Mouse (Mus musculus) ovary, postnatal 36 days (tissue): ENCODE measurements around the gene Fgl2.

ENCODE experiments used
- DNase-seq: peaks from one replicate; pipeline ENCODE4 v3.0.0; 2022; ENCODE audit warnings: low spot score, mixed read lengths

The Fgl2 gene

GRCm38 (mm10) chr5:21384252-21384960 lies 12.0 kb downstream of the Fgl2 start:
- DNase-seq, result no peak

GRCm38 (mm10) chr5:21384976-21385375 lies 12.5 kb downstream of the Fgl2 start:
- DNase-seq, result no peak

GRCm38 (mm10) chr5:21386432-21386831 lies 14.0 kb downstream of the Fgl2 start:
- no peak for DNase-seq

GRCm38 (mm10) chr5:21387340-21387739 lies 14.9 kb downstream of the Fgl2 start:
- DNase-seq, result no peak

GRCm38 (mm10) chr5:21388855-21389254 lies 16.4 kb downstream of the Fgl2 start:
- no peak for DNase-seq

- DNase-seq, result peak; percentile 23
Observed at GRCm38 (mm10) chr5:21391616-21392384, 19.4 kb downstream of the Fgl2 start.

GRCm38 (mm10) chr5:21394562-21394961 lies 22.1 kb downstream of the Fgl2 start:
- no peak for DNase-seq

- DNase-seq, result no peak
Observed at GRCm38 (mm10) chr5:21395205-21395840, 22.9 kb downstream of the Fgl2 start.

GRCm38 (mm10) chr5:21411261-21411666 lies 38.8 kb downstream of the Fgl2 start:
- DNase-seq, result no peak

- no peak for DNase-seq
Observed at GRCm38 (mm10) chr5:21412056-21412455, 39.6 kb downstream of the Fgl2 start.

GRCm38 (mm10) chr5:21413322-21413721 lies 40.9 kb downstream of the Fgl2 start:
- DNase-seq, result no peak

- DNase-seq, result no peak
Observed at GRCm38 (mm10) chr5:21414116-21414820, 41.8 kb downstream of the Fgl2 start.

GRCm38 (mm10) chr5:21418613-21419012 lies 46.2 kb downstream of the Fgl2 start:
- DNase-seq, result no peak

- DNase-seq, result no peak
Observed at GRCm38 (mm10) chr5:21420609-21421008, 48.2 kb downstream of the Fgl2 start.

- peak; percentile 84 for DNase-seq
Observed at GRCm38 (mm10) chr5:21424614-21425602, 52.5 kb downstream of the Fgl2 start, which contains the start of the genes Ccdc146 and Fam185a. Gene Ccdc146 (minus strand): TSS chr5:21424677. Gene Fam185a (plus strand): TSS chr5:21424958.

- no peak for DNase-seq
Observed at GRCm38 (mm10) chr5:21426666-21427065, 54.2 kb downstream of the Fgl2 start.
